Comparison of ENCODE assay signal across 33 mouse cellular contexts in the genomic region with DNA sequence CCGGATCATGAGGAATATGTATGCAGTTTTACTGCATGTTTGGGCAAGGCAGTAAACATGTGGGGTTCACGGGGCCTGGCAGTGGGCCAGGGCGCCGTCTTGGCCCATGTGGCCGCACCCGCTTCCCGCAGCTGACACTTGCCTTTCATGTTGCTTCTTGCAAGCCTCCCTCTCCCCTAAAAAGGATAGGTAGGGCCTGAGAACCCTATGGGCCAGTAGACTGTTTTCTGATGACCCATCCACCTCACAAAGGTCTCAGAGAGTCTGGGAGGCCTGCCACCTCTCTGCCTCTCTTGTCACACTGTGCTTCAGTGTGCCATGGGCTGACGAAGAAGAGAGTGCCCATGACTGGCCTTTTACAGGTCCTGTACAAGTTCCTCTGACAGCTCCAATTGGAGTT. TPM values are rescaled to one million over a fixed set of nuclear protein-coding genes. Genes with fewer than 3 reads are reported as not detected.
"Had no signal": no experiment of that assay in that cellular context is flagged by ENCODE, and none has a peak within 500 bp of the region (broad histone marks: within the 10 kb centered on the region; RNA-seq: fewer than 3 reads in every experiment).

A gene (plus strand): TSS at position 301 of the 400 bp plus-strand sequence.

- H3K4me1 ChIP-seq: liver, embryonic 13.5 days; liver, embryonic 15.5 days had no signal

- DNase-seq: gastrocnemius, adult 2 months; gastrocnemius, postnatal 10 days; gastrocnemius, postnatal 25 days; heart, adult 18-20 months; heart, postnatal 14 days; heart, postnatal 36 days; kidney, adult 11 months; kidney, adult 2 months; kidney, adult 9 months; kidney, postnatal 14 days; kidney, postnatal 4 days; liver; liver, embryonic 13.5 days had no signal

- ATAC-seq: hindbrain, postnatal 0 days; intestine, embryonic 16.5 days had no signal

- H3K36me3 ChIP-seq: heart, embryonic 13.5 days; heart, embryonic 15.5 days; hindbrain, embryonic 13.5 days; hindbrain, embryonic 15.5 days; kidney, embryonic 15.5 days; limb, embryonic 10.5 days; limb, embryonic 12.5 days; liver, embryonic 13.5 days; liver, embryonic 15.5 days had no signal

- H3K9ac ChIP-seq: kidney, embryonic 15.5 days had no signal

- H3K27ac ChIP-seq: gastrocnemius, adult 2 months; heart, embryonic 13.5 days; heart, embryonic 15.5 days; hindbrain, embryonic 13.5 days; kidney, embryonic 15.5 days; kidney, postnatal 0 days; limb, embryonic 10.5 days; limb, embryonic 12.5 days; liver, embryonic 13.5 days; liver, embryonic 15.5 days had no signal

- H3K9me3 ChIP-seq: heart, embryonic 15.5 days; hindbrain, embryonic 13.5 days; hindbrain, embryonic 15.5 days; kidney, embryonic 15.5 days; limb, embryonic 10.5 days; limb, embryonic 12.5 days; liver, embryonic 13.5 days; liver, embryonic 15.5 days had no signal

RNA-seq across cellular contexts. Expression of the gene that starts here (rescaled TPM):
- total RNA-seq: gastrocnemius, adult 2 months; gastrocnemius, postnatal 10 days; gastrocnemius, postnatal 25 days; gastrocnemius, postnatal 4 days; heart, adult 18-20 months; heart, adult 8-10 months; heart, postnatal 14 days; heart, postnatal 36 days; hematopoietic stem cell, adult 5-6 weeks had no signal
- polyA plus RNA-seq: heart, embryonic 11.5 days; heart, embryonic 13.5 days; heart, embryonic 15.5 days; heart, postnatal 0 days; hindbrain, embryonic 11.5 days; intestine, embryonic 14.5 days; intestine, embryonic 16.5 days; kidney, embryonic 15.5 days; limb, embryonic 10.5 days; limb, embryonic 12.5 days; limb, embryonic 14.5 days; liver, embryonic 11.5 days had no signal
